Mouse (Mus musculus): ENCODE results near the gene Igfbp2. TPM values are rescaled to one million over a fixed set of nuclear protein-coding genes. Genes with fewer than 3 reads are reported as not detected.

Gene Igfbp2
- total RNA-seq, 1 experiment from 2014 or later = 58.4 TPM

GRCm38 (mm10) chr1:72815184-72815583 is 9.1 kb upstream of the Igfbp2 start:
- no peak for DNase-seq

GRCm38 (mm10) chr1:72815616-72816015 is 8.7 kb upstream of the Igfbp2 start:
- DNase-seq = no peak

GRCm38 (mm10) chr1:72819995-72820394 is 4.3 kb upstream of the Igfbp2 start:
- DNase-seq = no peak

- DNase-seq = no peak
These were observed 1.4 kb upstream of the Igfbp2 start for GRCm38 (mm10) chr1:72822893-72823292.

GRCm38 (mm10) chr1:72824707-72825101 is 401 bp downstream of the Igfbp2 start:
- DNase-seq = no peak

- no peak for DNase-seq
These were observed 983 bp downstream of the Igfbp2 start for GRCm38 (mm10) chr1:72825286-72825685.

- DNase-seq = no peak
These were observed 1.6 kb downstream of the Igfbp2 start for GRCm38 (mm10) chr1:72825921-72826320.

- no peak for DNase-seq
These were observed 2.1 kb downstream of the Igfbp2 start for GRCm38 (mm10) chr1:72826446-72826845.

GRCm38 (mm10) chr1:72826931-72827330 is 2.6 kb downstream of the Igfbp2 start:
- DNase-seq = no peak

- no peak for DNase-seq
These were observed 3.4 kb downstream of the Igfbp2 start for GRCm38 (mm10) chr1:72827411-72828315.

GRCm38 (mm10) chr1:72828843-72829242 is 4.5 kb downstream of the Igfbp2 start:
- DNase-seq = no peak

- no peak for DNase-seq
These were observed 6.2 kb downstream of the Igfbp2 start for GRCm38 (mm10) chr1:72830485-72830884.

- peak; percentile 25 for DNase-seq
These were observed 8.4 kb downstream of the Igfbp2 start for GRCm38 (mm10) chr1:72832715-72833153.

GRCm38 (mm10) chr1:72833563-72833962 is 9.3 kb downstream of the Igfbp2 start:
- DNase-seq = no peak

- DNase-seq = peak; percentile 75
These were observed 15.1 kb downstream of the Igfbp2 start for GRCm38 (mm10) chr1:72839356-72839755.

- DNase-seq = peak; percentile 43
These were observed 15.5 kb downstream of the Igfbp2 start for GRCm38 (mm10) chr1:72839791-72840190.

GRCm38 (mm10) chr1:72842666-72843459 is 18.6 kb downstream of the Igfbp2 start:
- DNase-seq = no peak

GRCm38 (mm10) chr1:72844675-72845074 is 20.4 kb downstream of the Igfbp2 start:
- DNase-seq = no peak

- DNase-seq = no peak
These were observed 23.6 kb downstream of the Igfbp2 start for GRCm38 (mm10) chr1:72847849-72848380.

- DNase-seq = no peak
These were observed 24.7 kb downstream of the Igfbp2 start for GRCm38 (mm10) chr1:72849037-72849436.

- DNase-seq = no peak
These were observed 29.5 kb downstream of the Igfbp2 start for GRCm38 (mm10) chr1:72853759-72854158.

- peak; percentile 62 for DNase-seq
These were observed 30.3 kb downstream of the Igfbp2 start for GRCm38 (mm10) chr1:72854337-72855237.
